Mouse (Mus musculus) stomach, embryonic 15.5 days (tissue): ENCODE results near the gene Map3k3. TPM values are rescaled to one million over a fixed set of nuclear protein-coding genes. Genes with fewer than 3 reads are reported as not detected.

ENCODE experiments used
- ATAC-seq: fragments of 200-750 bp; cut with Nextera tagmentation; 2 replicates; pipeline ENCODE4 v1.8.0; 2017; ENCODE audit warnings: low read depth, moderate number of reproducible peaks, moderate TSS enrichment; ENCODE audit not compliant: insufficient read depth, low FRiP score
- H3K27ac ChIP-seq: fragments of 300-500 bp; sonication (generic); 2 replicates; pipeline ENCODE4 v1.5.1; 2015; ENCODE audit warnings: mild to moderate bottlenecking, inconsistent platforms
- H3K27me3 ChIP-seq: fragments of 300-500 bp; sonication (generic); replicated peaks from 2 replicates; pipeline ENCODE4 v1.6.1; 2015; ENCODE audit warnings: inconsistent platforms
- H3K36me3 ChIP-seq: fragments of 300-500 bp; sonication (generic); 2 replicates; pipeline ENCODE4 v1.6.1; 2015; ENCODE audit warnings: inconsistent platforms
- H3K4me1 ChIP-seq: fragments of 300-500 bp; sonication (generic); 2 replicates; pipeline ENCODE4 v1.6.1; 2015; ENCODE audit warnings: inconsistent platforms
- H3K4me2 ChIP-seq: fragments of 300-500 bp; sonication (generic); 2 replicates; pipeline ENCODE4 v1.6.1; 2015; ENCODE audit warnings: mild to moderate bottlenecking, inconsistent platforms
- H3K4me3 ChIP-seq: fragments of 300-500 bp; sonication (generic); replicated peaks from 2 replicates; pipeline ENCODE4 v1.5.1; 2015; ENCODE audit warnings: inconsistent platforms
- H3K9ac ChIP-seq: fragments of 300-500 bp; sonication (generic); 2 replicates; pipeline ENCODE4 v1.6.1; 2015; ENCODE audit warnings: inconsistent platforms
- H3K9me3 ChIP-seq: fragments of 300-500 bp; sonication (generic); 2 replicates; pipeline ENCODE4 v1.6.1; 2016; ENCODE audit warnings: inconsistent platforms
- WGBS: fragments of 180-500 bp; shearing (Covaris S2); methylation state at CpG from one replicate; pipeline ENCODE4 v1.1.7; 2015; 5-methylcytosine and 5-hydroxymethylcytosine counted together
- polyA plus RNA-seq: library from polyadenylated mRNA; unstranded; fragments of >200 nt; fragmentation: Nextera tagmentation; extraction: Ambion mirVana; gene quantifications from 2 replicates; pipeline ENCODE4 v1.2.1, GENCODE M21; 2015

The Map3k3 gene
- polyA plus RNA-seq, 1 experiment from 2014 or later = 19.5 TPM

DNA sequence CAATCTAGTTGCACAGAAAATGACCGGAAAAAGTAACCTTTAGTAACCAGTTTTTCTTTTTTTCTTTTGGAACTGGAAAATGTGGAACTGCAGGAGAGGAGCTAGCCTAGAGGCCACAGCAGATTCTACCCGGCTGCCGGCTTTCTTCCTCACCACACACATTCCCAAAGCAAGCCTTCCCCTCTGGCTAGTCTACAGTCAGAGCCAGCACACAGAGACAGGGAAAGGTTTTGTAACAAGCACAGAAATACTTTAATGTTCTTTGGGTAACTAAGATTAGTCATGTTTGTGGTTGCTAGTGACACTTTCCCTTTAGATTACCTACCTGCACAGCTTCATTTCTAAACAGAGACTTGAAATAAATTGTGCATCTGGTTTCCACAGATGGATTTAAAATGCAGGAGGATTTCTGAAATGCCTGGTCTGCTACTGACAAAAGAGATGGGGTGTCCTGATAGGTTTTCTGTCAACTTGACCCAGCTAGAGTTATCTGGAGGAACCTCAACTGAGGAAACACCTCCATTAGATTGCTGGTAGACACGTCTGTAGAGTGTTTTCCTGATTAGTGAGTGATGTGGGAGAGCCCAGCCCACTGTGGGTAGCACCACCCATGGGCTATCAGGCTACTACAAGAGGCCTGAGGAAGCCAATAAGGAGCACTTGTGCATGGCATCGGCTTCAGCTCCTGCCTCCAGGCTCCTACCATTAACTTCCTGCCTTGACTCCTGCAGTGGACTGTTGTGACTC, 93.8 kb downstream of the Map3k3 start:
- H3K27ac ChIP-seq = no peak overlapping the region
- H3K36me3 ChIP-seq = peaks cover 7% of the 10 kb centered on the region; the same call in 1 of the 2 replicates
- ATAC-seq = peak; percentile 47; the same call in 1 of the 2 replicates
- H3K9me3 ChIP-seq = no peaks in the 10 kb centered on the region
- no peak overlapping the region for H3K4me2 ChIP-seq
- H3K4me3 ChIP-seq = no peak overlapping the region
- H3K4me1 ChIP-seq = no peaks in the 10 kb centered on the region
- no peak overlapping the region for H3K9ac ChIP-seq
- H3K27me3 ChIP-seq = no peaks in the 10 kb centered on the region
- 68% methylated on average over 5 of the region's 5 CpGs for WGBS

DNA sequence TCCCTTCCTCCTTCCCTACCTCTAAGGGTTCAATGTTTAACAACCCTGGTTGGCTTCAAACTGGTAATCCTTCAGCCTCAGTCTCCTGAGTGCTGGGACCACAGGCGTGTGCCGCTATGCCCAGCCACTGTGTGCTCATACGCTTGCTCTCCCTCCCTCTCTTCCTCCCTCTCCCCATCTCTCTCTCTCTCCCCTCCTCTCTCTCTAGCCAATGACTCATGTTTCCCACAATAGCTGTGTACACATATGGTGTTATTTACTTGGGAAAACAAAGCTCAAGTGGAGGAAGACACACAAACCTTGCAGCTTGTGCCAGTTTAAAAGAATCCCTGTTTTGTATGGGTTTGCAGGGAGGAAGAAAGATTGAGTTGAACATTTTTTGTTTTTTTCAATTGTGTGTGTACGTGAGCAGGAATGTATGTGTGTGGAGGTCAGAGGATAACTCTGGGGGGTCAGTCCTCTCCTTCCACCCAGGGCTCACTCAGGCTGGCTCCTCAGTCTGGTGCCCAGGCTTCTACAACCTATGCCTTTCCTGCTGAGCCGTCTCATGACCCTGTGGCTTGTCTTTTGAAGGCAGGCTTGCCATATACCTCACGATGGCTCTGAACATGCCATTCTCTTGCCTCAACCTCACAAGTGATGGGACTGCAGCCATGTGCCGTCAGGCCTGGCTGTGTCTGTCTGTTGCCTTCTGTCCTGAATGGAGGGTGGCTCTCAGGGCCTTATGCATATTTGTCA, 95.5 kb downstream of the Map3k3 start:
- Histone ChIP-seq H3K4me2 (no peak overlapping the region), H3K4me1 (no peaks in the 10 kb centered on the region), H3K9me3 (no peaks in the 10 kb centered on the region), H3K27ac (no peak overlapping the region), H3K27me3 (no peaks in the 10 kb centered on the region), H3K36me3 (0 out of 2 replicates have a peak, but pooled peaks cover 3% of the 10 kb centered on the region), H3K4me3 (no peak overlapping the region), H3K9ac (no peak overlapping the region)
- 67% methylated on average over 7 of the region's 7 CpGs for WGBS
- ATAC-seq = no peak

DNA sequence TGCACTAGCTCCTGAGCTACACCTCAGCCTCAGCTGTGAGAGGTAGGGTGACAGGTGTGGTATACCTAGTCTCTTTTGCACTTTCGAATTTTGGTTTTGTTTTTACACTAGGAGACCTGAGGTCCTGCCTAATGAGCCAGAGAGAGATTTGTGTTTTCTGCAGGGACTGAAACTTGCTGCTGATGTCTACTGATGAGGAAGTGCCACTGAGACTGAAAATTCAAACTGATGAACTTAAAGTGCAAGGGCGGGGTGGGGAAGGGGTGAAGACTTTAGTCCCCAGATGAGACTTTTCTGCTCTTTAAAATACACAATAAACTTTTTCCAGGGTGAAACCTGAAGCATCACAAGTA, 96.0 kb downstream of the Map3k3 start:
- H3K4me3 ChIP-seq = no peak overlapping the region
- H3K27me3 ChIP-seq = no peaks in the 10 kb centered on the region
- WGBS = 92% methylated on average over 2 of the region's 2 CpGs
- H3K9me3 ChIP-seq = no peaks in the 10 kb centered on the region
- no peak for ATAC-seq
- 0 out of 2 replicates have a peak, but pooled peaks cover 3% of the 10 kb centered on the region for H3K36me3 ChIP-seq
- no peak overlapping the region for H3K27ac ChIP-seq
- H3K9ac ChIP-seq = no peak overlapping the region
- H3K4me1 ChIP-seq = no peaks in the 10 kb centered on the region
- H3K4me2 ChIP-seq = no peak overlapping the region

DNA sequence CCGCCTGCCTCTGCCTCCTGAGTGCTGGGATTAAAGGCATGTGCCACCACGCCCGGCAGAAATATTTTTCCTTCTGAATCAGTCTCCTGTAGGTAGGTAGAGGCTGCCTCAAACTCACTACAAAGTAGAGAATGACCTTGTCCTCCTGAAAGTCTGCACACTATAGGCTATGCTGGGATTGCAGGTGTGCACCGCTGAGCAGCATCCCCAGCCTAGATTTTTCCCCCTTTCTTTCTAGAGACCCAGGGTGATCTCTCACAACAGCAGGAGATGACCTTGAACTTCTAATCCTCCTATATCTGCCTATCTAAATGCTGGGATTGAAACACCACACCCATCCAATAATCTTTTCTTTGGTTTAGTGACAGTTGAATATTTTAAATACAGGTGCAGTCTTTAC, 102.9 kb downstream of the Map3k3 start:
- Histone ChIP-seq H3K4me3 (no peak overlapping the region), H3K4me2 (no peak overlapping the region), H3K36me3 (no peaks in the 10 kb centered on the region), H3K9me3 (no peaks in the 10 kb centered on the region), H3K27me3 (no peaks in the 10 kb centered on the region), H3K27ac (no peak overlapping the region), H3K4me1 (0 out of 2 replicates have a peak, but pooled peaks cover 3% of the 10 kb centered on the region), H3K9ac (no peak overlapping the region)
- ATAC-seq = no peak
- WGBS = 92% methylated on average over 4 of the region's 4 CpGs

DNA sequence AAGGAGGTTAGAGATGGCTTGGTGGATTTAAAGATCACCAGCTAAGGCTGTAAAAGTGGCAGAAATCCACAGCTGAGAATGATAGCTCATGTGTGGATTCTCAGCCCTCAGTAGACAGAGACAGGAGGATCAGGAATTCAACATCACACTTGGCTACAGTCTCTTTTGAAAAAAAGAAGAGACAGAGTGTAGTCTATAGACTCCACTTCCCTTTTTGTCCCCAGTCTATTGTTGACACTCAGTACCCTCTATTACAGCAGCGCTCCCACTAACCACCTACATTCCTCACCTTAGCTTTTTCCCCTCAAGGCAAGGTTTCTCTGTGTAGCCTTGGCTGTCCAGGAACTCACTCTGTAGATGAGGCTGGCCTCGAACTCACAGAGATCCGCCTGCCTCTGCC, 107.3 kb downstream of the Map3k3 start:
- H3K9ac ChIP-seq = no peak overlapping the region
- no peak for ATAC-seq

DNA sequence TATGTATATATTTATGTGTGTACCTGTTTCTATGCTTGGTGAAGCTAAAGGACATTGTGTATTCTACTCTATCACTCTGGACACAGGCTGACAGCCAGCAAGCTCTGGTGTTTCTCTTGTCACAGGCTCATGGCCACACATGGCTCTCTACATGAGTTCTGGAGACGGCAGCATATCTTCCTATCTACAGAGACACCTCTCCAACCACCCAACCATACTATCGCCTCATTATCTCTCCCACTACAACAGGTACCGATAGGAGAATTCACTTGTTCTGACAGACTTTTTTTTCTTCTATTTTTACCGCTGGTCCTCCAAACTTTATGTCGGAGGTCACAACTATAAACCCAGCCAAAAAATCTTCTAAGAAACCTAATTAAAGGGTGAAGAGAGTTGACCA, 107.8 kb downstream of the Map3k3 start:
- Histone ChIP-seq H3K9me3 (no peaks in the 10 kb centered on the region), H3K4me1 (peaks cover 5% of the 10 kb centered on the region; the same call in 1 of the 2 replicates), H3K27me3 (no peaks in the 10 kb centered on the region), H3K9ac (no peak overlapping the region), H3K27ac (no peak overlapping the region), H3K36me3 (0 out of 2 replicates have a peak, but pooled peaks cover 8% of the 10 kb centered on the region), H3K4me2 (peak overlapping the region; percentile 66), H3K4me3 (peak overlapping the region; percentile 77)
- ATAC-seq = no peak
- WGBS = 75% methylated on average over 5 of the region's 5 CpGs

More for the DNA sequence above, 107.3 kb downstream of the Map3k3 start:
- H3K36me3 ChIP-seq = 0 out of 2 replicates have a peak, but pooled peaks cover 3% of the 10 kb centered on the region
- H3K4me2 ChIP-seq = no peak overlapping the region
- no peak overlapping the region for H3K4me3 ChIP-seq
- H3K4me1 ChIP-seq = peaks cover 5% of the 10 kb centered on the region; the same call in 1 of the 2 replicates
- WGBS = 92% methylated on average over 3 of the region's 3 CpGs
- no peaks in the 10 kb centered on the region for H3K9me3 ChIP-seq
- H3K27ac ChIP-seq = no peak overlapping the region
- H3K27me3 ChIP-seq = no peaks in the 10 kb centered on the region

DNA sequence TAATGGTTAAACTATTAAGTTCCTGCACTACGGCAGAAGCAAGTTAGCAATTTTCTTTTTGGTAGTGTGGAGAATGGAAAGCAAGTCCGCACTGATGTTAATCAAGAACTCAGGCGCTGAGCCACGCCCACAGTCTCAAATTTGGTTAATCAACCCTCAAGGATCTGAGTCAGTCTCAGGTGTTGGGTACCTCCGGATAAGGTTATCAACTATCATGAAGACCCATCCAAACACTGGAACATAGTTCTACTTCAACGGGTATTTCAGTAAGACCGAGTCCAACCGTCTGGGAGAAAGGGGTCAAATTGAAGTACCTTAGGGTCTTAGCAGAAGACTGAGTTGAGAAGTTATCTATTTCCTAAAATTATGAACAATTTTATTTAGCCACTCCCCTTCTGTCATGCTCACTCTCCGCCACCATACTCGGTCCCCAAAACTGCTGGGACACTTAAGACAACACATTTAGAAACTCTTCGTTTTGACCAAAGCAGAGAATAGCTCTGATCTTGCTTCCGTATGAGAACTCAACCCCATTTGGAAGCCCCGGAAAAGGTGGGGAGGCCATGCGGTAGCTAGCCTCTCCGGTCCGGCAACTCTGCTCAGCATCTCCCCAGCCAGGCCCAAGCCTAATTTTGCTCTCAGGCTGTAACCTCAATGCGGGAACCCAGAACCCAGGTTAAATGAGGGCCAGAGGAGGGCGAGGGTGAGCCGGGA, 108.4 kb downstream of the Map3k3 start:
- ATAC-seq = peak; percentile 36
- 9% methylated on average over 19 of the region's 19 CpGs for WGBS
- peaks cover 5% of the 10 kb centered on the region; the same call in 1 of the 2 replicates for H3K4me1 ChIP-seq

DNA sequence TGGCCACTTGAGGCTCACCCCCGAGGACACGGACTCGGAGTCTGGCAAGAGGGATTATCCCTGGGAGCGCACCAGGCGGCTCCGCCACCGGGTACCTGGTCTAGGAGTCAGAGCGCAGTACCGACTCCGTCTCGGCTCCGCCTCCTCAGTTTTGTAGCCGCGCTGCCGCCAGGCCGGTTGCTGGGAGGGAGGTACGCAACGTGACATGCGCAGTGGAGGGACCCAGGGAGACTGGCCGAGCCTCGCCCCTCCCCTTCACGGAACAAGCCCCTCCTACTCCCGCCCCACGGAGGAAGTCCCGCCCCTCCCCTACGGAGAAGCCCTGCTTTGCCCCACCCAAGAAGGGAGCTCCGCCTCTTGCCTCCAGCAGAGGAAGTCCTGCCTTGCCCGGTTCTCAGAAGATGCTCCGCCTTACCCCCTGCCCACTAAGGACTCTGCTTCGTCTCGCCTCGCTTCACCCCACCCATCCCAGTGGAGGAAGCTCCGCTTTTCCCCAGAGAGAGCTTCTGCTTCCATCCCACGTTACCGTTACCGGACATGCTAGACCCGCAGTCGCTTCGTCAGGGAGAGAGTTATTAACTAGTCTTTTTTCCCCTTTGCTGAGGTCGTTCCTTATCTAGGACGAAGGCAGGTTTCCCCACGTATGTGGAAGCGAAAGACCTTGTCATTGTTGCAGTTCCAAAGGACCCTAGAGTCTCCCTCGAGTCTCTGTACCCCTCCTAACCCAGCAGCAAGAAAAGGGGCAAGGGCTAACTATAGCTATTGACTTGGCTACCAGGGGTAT, 109.2 kb downstream of the Map3k3 start:
- H3K4me3 ChIP-seq = peak overlapping the region; percentile 77
- H3K27ac ChIP-seq = peak overlapping the region; percentile 88
- H3K36me3 ChIP-seq = peaks cover 17% of the 10 kb centered on the region; the same call in 1 of the 2 replicates
- under 1% methylated on average over 42 of the region's 44 CpGs for WGBS
- H3K4me2 ChIP-seq = peak overlapping the region; percentile 66
- H3K27me3 ChIP-seq = no peaks in the 10 kb centered on the region
- peaks cover 5% of the 10 kb centered on the region; the same call in 1 of the 2 replicates for H3K4me1 ChIP-seq
- H3K9me3 ChIP-seq = no peaks in the 10 kb centered on the region
- peak overlapping the region; percentile 75 for H3K9ac ChIP-seq
- peak; percentile 98 for ATAC-seq

More for the DNA sequence above, 108.4 kb downstream of the Map3k3 start:
- H3K27me3 ChIP-seq = no peaks in the 10 kb centered on the region
- H3K9ac ChIP-seq = peak overlapping the region; percentile 75
- H3K4me3 ChIP-seq = peak overlapping the region; percentile 77
- peak overlapping the region; percentile 88 for H3K27ac ChIP-seq
- 0 out of 2 replicates have a peak, but pooled peaks cover 13% of the 10 kb centered on the region for H3K36me3 ChIP-seq
- peak overlapping the region; percentile 66 for H3K4me2 ChIP-seq
- H3K9me3 ChIP-seq = no peaks in the 10 kb centered on the region

DNA sequence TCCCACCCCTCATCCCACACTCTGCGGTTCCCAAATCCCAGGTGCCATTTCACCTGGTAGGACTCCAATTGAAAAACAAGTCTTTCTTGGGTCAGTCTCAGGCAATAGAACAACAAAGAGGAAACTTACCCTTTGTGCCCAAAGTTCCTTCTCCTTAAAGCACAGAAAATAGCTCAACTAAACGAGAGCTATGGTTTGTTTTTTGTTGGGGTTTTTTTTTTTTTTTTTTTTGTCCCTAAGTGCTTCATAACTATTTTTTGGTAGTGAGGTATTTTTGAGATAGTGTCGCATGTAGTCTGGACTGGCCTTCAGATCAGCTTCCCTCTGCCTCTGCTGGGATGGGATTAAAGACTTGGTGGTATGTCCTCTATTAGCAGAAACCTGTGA, 109.7 kb downstream of the Map3k3 start:
- peaks cover 5% of the 10 kb centered on the region; the same call in 1 of the 2 replicates for H3K4me1 ChIP-seq
- H3K9me3 ChIP-seq = no peaks in the 10 kb centered on the region
- H3K36me3 ChIP-seq = peaks cover 17% of the 10 kb centered on the region; the same call in 1 of the 2 replicates
- no peak for ATAC-seq
- H3K27ac ChIP-seq = peak overlapping the region; percentile 76
- peak overlapping the region; percentile 66 for H3K4me2 ChIP-seq
- peak overlapping the region; percentile 37 for H3K9ac ChIP-seq
- H3K27me3 ChIP-seq = no peaks in the 10 kb centered on the region
- 29% methylated on average over 3 of the region's 3 CpGs for WGBS
- H3K4me3 ChIP-seq = peak overlapping the region; percentile 77

DNA sequence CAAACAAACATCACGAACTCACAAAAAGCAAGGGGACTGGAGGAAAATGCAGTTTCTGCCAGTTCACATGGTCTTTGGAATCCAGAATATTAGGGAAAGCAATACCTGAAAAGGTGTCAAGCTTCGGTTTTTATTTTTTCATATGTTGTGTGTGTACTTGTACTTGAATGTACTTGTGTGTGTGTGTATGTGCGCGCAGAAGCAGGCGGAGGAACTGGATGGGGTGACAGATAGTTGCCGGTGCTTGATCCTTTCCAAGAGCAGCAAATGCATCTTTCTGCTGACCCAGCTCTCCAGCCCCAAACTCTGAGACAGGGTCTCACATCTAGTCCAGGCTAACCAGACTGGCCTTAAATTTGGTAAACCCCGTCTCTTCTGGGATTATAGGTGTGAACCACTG, 110.5 kb downstream of the Map3k3 start:
- Histone ChIP-seq H3K9ac (no peak overlapping the region), H3K36me3 (peaks cover 17% of the 10 kb centered on the region; the same call in 1 of the 2 replicates), H3K4me1 (peaks cover 5% of the 10 kb centered on the region; the same call in 1 of the 2 replicates), H3K9me3 (no peaks in the 10 kb centered on the region), H3K27me3 (no peaks in the 10 kb centered on the region), H3K4me2 (no peak overlapping the region), H3K4me3 (no peak overlapping the region), H3K27ac (no peak overlapping the region)
- 91% methylated on average over 7 of the region's 7 CpGs for WGBS
- ATAC-seq = no peak

DNA sequence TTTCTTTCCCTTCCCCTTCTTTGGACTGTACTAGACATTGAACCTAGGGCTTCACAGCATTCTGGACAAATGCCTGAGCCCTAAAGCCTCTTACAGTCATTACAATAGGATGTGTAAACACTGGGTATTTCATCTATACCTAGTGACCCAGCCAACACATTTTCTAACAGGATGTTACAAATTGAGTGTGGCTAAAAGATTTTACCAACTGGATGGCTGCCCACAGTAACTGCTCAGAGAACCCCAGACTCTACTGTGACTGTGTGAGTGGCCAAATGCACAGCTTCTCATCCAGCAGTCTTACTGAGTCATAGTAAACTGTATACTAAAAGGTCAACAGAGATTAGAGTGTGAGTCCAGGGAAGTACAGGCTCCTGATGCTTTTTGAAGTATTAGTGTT, 110.9 kb downstream of the Map3k3 start:
- Histone ChIP-seq H3K9ac (no peak overlapping the region), H3K27ac (no peak overlapping the region), H3K4me2 (no peak overlapping the region), H3K36me3 (peaks cover 17% of the 10 kb centered on the region; the same call in 1 of the 2 replicates), H3K4me1 (peaks cover 2% of the 10 kb centered on the region; the same call in 1 of the 2 replicates), H3K4me3 (no peak overlapping the region), H3K27me3 (no peaks in the 10 kb centered on the region), H3K9me3 (no peaks in the 10 kb centered on the region)
- ATAC-seq = no peak
